15 mouse cellular contexts compared by ENCODE assay signal in the genomic region with DNA sequence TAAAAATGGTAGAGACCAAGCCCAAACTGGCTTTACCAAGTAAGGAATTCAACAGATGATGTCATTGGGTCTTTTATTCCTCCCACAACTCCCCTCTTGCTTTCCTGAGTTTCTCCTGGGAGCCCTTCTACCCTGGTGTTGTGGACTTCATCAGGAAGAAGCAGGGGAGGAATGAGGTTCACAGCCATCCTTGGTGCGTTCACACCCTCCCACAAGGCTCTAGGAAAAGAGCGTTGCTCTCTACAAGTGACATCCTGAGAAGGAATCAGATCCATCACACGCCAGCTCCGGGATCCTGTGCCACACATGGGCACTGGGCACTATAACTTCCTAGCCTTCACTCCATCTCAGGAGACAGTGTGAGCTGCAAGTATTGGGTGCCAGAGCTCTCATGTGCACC.
"Had no signal": no experiment of that assay in that cellular context is flagged by ENCODE, and none has a peak within 500 bp of the region (broad histone marks: within the 10 kb centered on the region; RNA-seq: fewer than 3 reads in every experiment).

No protein-coding gene starts in this region.

- DNase-seq: retina, postnatal 1 day; right cerebral cortex, postnatal 25 days; right cerebral cortex, postnatal 4 days; spleen, adult 18-20 months; thymus, adult 18-20 months; thymus, adult 2 months; thymus, postnatal 14 days; thymus, postnatal 25 days; thymus, postnatal 36 days; thymus, postnatal 4 days had no signal

- H3K4me3 ChIP-seq: neural tube, embryonic 12.5 days; neural tube, embryonic 13.5 days; neural tube, embryonic 15.5 days; stomach, embryonic 15.5 days had no signal

- H3K4me1 ChIP-seq: neural tube, embryonic 12.5 days; neural tube, embryonic 13.5 days; neural tube, embryonic 15.5 days; stomach, embryonic 15.5 days had no signal

- H3K36me3 ChIP-seq: neural tube, embryonic 12.5 days; neural tube, embryonic 13.5 days; neural tube, embryonic 15.5 days; stomach, embryonic 15.5 days had no signal

- H3K27ac ChIP-seq: neural tube, embryonic 12.5 days; neural tube, embryonic 13.5 days; neural tube, embryonic 15.5 days; stomach, embryonic 15.5 days; stomach, postnatal 0 days had no signal

- H3K27me3 ChIP-seq: neural tube, embryonic 12.5 days; neural tube, embryonic 13.5 days; neural tube, embryonic 15.5 days; stomach, embryonic 15.5 days had no signal

- H3K9me3 ChIP-seq: neural tube, embryonic 12.5 days; neural tube, embryonic 13.5 days; neural tube, embryonic 15.5 days; stomach, embryonic 15.5 days had no signal

- H3K4me2 ChIP-seq: neural tube, embryonic 12.5 days; neural tube, embryonic 13.5 days; neural tube, embryonic 15.5 days; stomach, embryonic 15.5 days had no signal

- H3K9ac ChIP-seq: neural tube, embryonic 12.5 days; neural tube, embryonic 13.5 days; neural tube, embryonic 15.5 days; stomach, embryonic 15.5 days had no signal
